Mouse (Mus musculus) testis, postnatal 14 days (tissue): Measurements from ENCODE around the gene 1700037H04Rik.
"Not testable (repeated sequence)": the region's sequence is repeated elsewhere in the genome, so short reads cannot be mapped to it uniquely, and the experiment has no call there.

Experiments used
- DNase-seq: peaks from one replicate; pipeline ENCODE4 v3.0.0; 2021; ENCODE audit warnings: low spot score

The 1700037H04Rik gene

GRCm38 (mm10) chr2:131127161-131127730, 32.6 kb downstream of the 1700037H04Rik start, which contains the start of gene Hspa12b:
Gene Hspa12b (plus strand): TSS chr2:131127280.
- no peak for DNase-seq

- DNase-seq = no peak
These were observed 33.7 kb downstream of the 1700037H04Rik start for GRCm38 (mm10) chr2:131125964-131126815.

GRCm38 (mm10) chr2:131125157-131125963, 34.5 kb downstream of the 1700037H04Rik start:
- DNase-seq = no peak

- no peak for DNase-seq
These were observed 35.7 kb downstream of the 1700037H04Rik start for GRCm38 (mm10) chr2:131124166-131124565.

GRCm38 (mm10) chr2:131118968-131119574, 40.8 kb downstream of the 1700037H04Rik start:
- no peak for DNase-seq

GRCm38 (mm10) chr2:131105989-131106388, 53.9 kb downstream of the 1700037H04Rik start:
- no peak for DNase-seq

GRCm38 (mm10) chr2:131105061-131105460, 54.8 kb downstream of the 1700037H04Rik start:
- DNase-seq = not testable (repeated sequence)

GRCm38 (mm10) chr2:131104021-131104420, 55.9 kb downstream of the 1700037H04Rik start:
- no peak for DNase-seq

GRCm38 (mm10) chr2:131101530-131101929, 58.4 kb downstream of the 1700037H04Rik start:
- no peak for DNase-seq

- no peak for DNase-seq
These were observed 62.8 kb downstream of the 1700037H04Rik start for GRCm38 (mm10) chr2:131097087-131097486.
